Mouse (Mus musculus) intestine, embryonic 14.5 days (tissue): ENCODE data around the gene 1700020L24Rik. TPM values are rescaled to one million over a fixed set of nuclear protein-coding genes. Genes with fewer than 3 reads are reported as not detected.

Source experiments
- ATAC-seq: fragments of 200-750 bp; cut with Nextera tagmentation; replicated peaks from 2 replicates; pipeline ENCODE4 v1.8.0; 2017; ENCODE audit warnings: low read depth, moderate number of reproducible peaks, moderate TSS enrichment, moderate library complexity; ENCODE audit not compliant: low FRiP score, low TSS enrichment
- DNase-seq: peaks from one replicate; pipeline ENCODE4 v3.0.0-alpha.2; 2018; ENCODE audit warnings: low spot score
- H3K27ac ChIP-seq: fragments of 300-500 bp; sonication (generic); 2 replicates; pipeline ENCODE4 v1.5.1; 2014; ENCODE audit warnings: low read depth, mild to moderate bottlenecking, control low read depth
- H3K27me3 ChIP-seq: fragments of 300-500 bp; sonication (generic); replicated peaks from 2 replicates; pipeline ENCODE4 v1.6.1; 2014; ENCODE audit warnings: low read length, control low read depth; ENCODE audit not compliant: control insufficient read depth, insufficient read depth
- H3K36me3 ChIP-seq: fragments of 300-500 bp; sonication (generic); 2 replicates; pipeline ENCODE4 v1.6.1; 2014; ENCODE audit warnings: low read length, control low read depth; ENCODE audit not compliant: control insufficient read depth, insufficient read depth
- H3K4me1 ChIP-seq: fragments of 300-500 bp; sonication (generic); replicated peaks from 2 replicates; pipeline ENCODE4 v1.6.1; 2014; ENCODE audit warnings: low read length, control low read depth, mixed read lengths; ENCODE audit not compliant: control insufficient read depth, insufficient read depth
- H3K4me2 ChIP-seq: fragments of 300-500 bp; sonication (generic); 2 replicates; pipeline ENCODE4 v1.6.1; 2014; ENCODE audit warnings: low read length
- H3K4me3 ChIP-seq: fragments of 300-500 bp; sonication (generic); 2 replicates; pipeline ENCODE4 v1.5.1; 2014; ENCODE audit warnings: low read depth, low read length, control low read depth, mixed read lengths
- H3K9ac ChIP-seq: fragments of 300-500 bp; sonication (generic); 2 replicates; pipeline ENCODE4 v1.6.1; 2014; ENCODE audit warnings: mild to moderate bottlenecking, low read length
- H3K9me3 ChIP-seq: fragments of 300-500 bp; sonication (generic); 2 replicates; pipeline ENCODE4 v1.6.1; 2016; ENCODE audit warnings: low read length, control low read depth; ENCODE audit not compliant: control insufficient read depth
- WGBS: fragments of 180-500 bp; shearing (Covaris S2); extraction: QIAGEN DNeasy Blood & Tissue Kit; methylation state at CpG from one replicate; pipeline ENCODE4 v1.1.7; 2014; 5-methylcytosine and 5-hydroxymethylcytosine counted together
- polyA plus RNA-seq: library from polyadenylated mRNA; unstranded; fragments of >200 nt; fragmentation: Nextera tagmentation; extraction: Ambion mirVana; gene quantifications from 2 replicates; pipeline ENCODE4 v1.2.1, GENCODE M21; 2014

The 1700020L24Rik gene
- polyA plus RNA-seq, 1 experiment from 2014 or later, result 1.3 TPM

DNA sequence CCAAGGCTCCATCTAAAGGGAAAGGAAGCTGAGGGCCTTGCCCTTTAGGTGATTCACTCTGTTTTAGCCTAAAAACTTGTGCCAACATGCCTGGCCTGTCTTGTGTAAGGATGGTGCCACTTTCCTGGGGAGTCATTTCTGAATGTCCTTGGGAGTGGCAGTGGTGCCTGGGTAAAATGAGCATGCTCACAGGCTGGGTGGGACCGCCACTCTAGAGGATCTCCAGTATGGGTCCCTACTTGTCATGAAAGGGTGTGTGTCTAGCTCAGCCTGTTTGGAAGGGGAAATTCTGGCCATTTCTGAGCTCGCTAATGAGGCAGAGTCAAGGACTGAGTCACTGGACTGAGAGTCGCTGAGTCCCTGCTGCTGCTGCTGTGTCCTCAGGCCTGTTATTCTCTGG lies 18.1 kb downstream of the 1700020L24Rik start:
- WGBS, result 68% methylated on average over 3 of the region's 3 CpGs
- ATAC-seq (no peak), DNase-seq (no peak)
- Histone ChIP-seq H3K9me3 (no peaks in the 10 kb centered on the region), H3K4me1 (peaks cover 16% of the 10 kb centered on the region; the same call in 1 of the 2 replicates), H3K4me3 (no peak overlapping the region), H3K4me2 (no peak overlapping the region), H3K27ac (no peak overlapping the region), H3K27me3 (0 out of 2 replicates have a peak, but pooled peaks cover under 1% of the 10 kb centered on the region), H3K9ac (no peak overlapping the region), H3K36me3 (no peaks in the 10 kb centered on the region)

DNA sequence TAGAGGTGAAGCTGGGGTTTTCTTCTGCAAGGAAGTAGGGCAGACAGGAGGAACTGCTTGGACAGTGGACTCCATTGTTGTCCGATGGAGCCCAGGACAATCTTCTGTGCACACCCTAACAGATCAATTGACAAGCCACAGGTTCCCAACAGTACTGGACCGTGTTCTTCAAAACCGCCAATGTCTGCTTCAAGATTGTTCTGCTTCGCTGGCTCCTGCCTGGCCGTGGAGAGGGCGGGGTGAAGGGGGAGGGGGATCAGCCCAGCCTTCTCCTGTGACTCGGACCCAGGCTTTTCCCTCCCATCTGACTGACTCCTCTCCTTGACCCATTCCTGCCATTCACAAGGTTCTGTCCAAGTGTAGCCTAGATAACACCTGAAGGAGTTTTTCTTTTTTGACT lies 19.8 kb downstream of the 1700020L24Rik start:
- ATAC-seq, result no peak
- H3K36me3 ChIP-seq, result no peaks in the 10 kb centered on the region
- DNase-seq, result no peak
- peaks cover 16% of the 10 kb centered on the region; the same call in 1 of the 2 replicates for H3K4me1 ChIP-seq
- no peaks in the 10 kb centered on the region for H3K9me3 ChIP-seq
- H3K27me3 ChIP-seq, result peaks cover 9% of the 10 kb centered on the region; the same call in 1 of the 2 replicates
- H3K9ac ChIP-seq, result no peak overlapping the region
- 57% methylated on average over 7 of the region's 7 CpGs for WGBS
- no peak overlapping the region for H3K4me2 ChIP-seq
- H3K4me3 ChIP-seq, result no peak overlapping the region
- no peak overlapping the region for H3K27ac ChIP-seq

DNA sequence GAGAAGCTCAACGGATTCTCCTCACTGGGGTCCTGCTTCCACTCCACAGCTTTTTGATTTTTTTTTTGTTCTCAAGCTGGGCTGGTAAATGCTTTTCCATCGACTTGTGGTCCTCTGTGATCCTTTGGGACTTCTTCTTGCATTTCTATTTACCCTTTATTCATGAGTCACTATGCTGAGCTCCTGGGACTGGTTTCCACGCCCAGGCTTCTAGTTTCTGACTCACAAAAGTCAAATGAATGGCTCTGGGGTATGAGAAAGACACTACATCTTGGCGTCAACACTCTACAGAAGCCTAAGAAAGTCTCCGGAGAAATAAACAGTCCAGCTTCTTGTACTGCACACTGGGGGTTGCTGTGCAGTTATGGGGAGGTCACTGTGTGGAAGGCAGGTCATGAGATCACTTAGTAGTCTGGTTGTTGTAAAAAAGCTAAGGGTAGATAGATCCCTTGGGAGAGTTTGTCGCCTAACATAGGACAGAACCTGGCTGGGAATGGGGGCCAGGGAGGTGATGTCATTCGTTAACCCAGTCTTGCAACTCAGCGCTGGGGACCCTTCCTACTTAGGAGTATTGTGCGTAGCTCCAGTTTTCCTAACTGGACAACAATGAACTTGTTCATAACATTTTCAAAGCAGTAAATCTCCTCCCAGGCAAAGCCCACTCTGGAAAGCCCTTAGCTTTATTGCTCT lies 20.6 kb downstream of the 1700020L24Rik start:
- H3K4me1 ChIP-seq, result peaks cover 16% of the 10 kb centered on the region; the same call in 1 of the 2 replicates
- H3K9me3 ChIP-seq, result no peaks in the 10 kb centered on the region
- DNase-seq, result peak; percentile 58
- H3K4me3 ChIP-seq, result no peak overlapping the region
- H3K9ac ChIP-seq, result no peak overlapping the region
- H3K36me3 ChIP-seq, result no peaks in the 10 kb centered on the region
- H3K27me3 ChIP-seq, result peaks cover 11% of the 10 kb centered on the region
- no peak overlapping the region for H3K4me2 ChIP-seq
- peak overlapping the region; percentile 22; the same call in 1 of the 2 replicates for H3K27ac ChIP-seq
- ATAC-seq, result no peak
- 37% methylated on average over 9 of the region's 9 CpGs for WGBS

DNA sequence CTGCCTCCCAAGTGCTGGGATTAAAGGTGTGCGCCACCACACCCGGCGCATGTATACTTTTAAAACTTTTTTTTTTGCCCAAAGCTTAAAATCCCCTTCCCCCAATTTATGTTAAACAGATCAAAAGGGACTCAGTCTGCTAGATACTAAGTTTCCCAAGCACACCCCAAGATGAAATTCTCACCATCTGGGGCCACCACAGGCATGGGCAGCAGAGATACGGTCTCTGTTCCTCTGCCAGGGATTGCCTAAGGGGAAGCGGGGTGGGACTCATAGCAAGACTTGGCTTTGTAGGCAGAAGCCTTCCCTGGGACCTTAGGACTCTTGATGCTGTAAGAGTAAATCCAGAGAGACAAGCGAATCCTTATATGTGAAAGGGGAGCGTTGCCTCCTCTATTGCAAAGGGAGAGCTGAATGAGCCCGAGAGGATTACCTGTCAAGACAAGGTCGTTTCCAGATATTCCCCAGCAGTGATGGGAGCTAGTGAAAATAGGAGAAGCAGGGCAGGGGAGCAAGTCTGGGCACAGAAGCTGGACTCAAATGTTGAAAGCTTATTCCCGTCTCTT lies 24.1 kb downstream of the 1700020L24Rik start:
- ATAC-seq, result no peak
- no peaks in the 10 kb centered on the region for H3K36me3 ChIP-seq
- DNase-seq, result no peak
- peaks cover 8% of the 10 kb centered on the region; the same call in 1 of the 2 replicates for H3K4me1 ChIP-seq
- no peak overlapping the region for H3K4me3 ChIP-seq
- H3K27me3 ChIP-seq, result peaks cover 27% of the 10 kb centered on the region
- no peaks in the 10 kb centered on the region for H3K9me3 ChIP-seq
- H3K4me2 ChIP-seq, result no peak overlapping the region
- H3K9ac ChIP-seq, result no peak overlapping the region
- H3K27ac ChIP-seq, result no peak overlapping the region
- WGBS, result 72% methylated on average over 10 of the region's 10 CpGs

DNA sequence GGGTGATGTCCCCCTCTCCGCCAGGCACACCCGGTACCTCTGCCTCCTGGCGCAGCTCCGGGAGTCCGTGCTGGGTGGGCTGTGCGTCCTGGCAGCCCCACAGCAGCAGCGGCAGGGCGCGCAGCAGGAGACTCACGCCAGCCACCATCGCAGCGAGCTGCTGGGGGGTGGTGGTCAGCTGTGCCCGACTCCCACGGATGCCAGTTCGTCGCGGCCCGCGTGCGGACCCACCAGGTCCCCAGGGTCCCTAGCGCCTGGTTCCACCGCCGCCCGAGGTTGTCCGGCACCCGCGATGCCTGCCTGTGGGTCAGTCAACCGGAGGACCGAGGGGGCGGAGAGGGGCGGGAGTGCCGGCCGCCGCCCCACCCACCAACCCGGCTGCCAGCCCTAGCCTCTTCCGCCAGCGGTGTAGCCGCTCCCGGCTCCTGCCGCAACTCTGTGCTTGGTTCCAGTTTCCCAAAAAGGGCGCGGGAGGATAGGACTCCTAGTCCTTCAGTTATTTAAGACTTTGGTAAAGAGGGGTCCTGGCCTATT lies 25.3 kb downstream of the 1700020L24Rik start, which contains the start of gene Mmp28:
Mmp28 (minus strand) TSS at position 361 of the 534 bp plus-strand sequence.
- peak within 1 kb of the TSS; percentile 99 for H3K4me2 ChIP-seq
- under 1% methylated on average over 42 of the region's 42 CpGs for WGBS
- H3K4me1 ChIP-seq, result peaks cover 10% of the 10 kb centered on the region
- H3K36me3 ChIP-seq, result no peaks in the 10 kb centered on the region
- H3K4me3 ChIP-seq, result peak within 1 kb of the TSS; percentile 57
- DNase-seq (peak; percentile 73), ATAC-seq (peak; percentile 55; the same call in 1 of the 2 replicates)
- no peaks in the 10 kb centered on the region for H3K9me3 ChIP-seq
- peak within 1 kb of the TSS; percentile 53 for H3K9ac ChIP-seq
- peaks cover 27% of the 10 kb centered on the region for H3K27me3 ChIP-seq
- H3K27ac ChIP-seq, result no peak within 1 kb of the TSS

DNA sequence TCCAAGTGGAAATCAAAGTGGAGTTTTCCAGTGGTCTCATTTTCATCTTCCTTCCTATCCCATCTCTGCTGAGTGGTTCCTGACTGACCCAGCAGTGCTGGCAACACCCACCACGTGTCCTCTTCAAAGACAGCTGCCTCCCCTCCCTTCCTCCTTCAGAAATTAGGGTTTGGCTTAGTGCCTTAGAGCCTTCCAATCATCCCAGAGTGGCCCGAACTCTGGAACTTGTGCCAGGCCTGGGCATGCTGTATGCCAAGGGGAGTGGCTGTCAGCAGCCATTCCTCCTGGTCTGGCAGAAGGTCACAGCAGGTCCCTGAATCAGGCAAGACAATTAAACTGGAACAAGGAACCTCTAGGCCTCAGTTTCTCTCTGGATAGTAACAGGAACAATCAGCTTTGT lies 28.5 kb downstream of the 1700020L24Rik start:
- no peak overlapping the region for H3K4me2 ChIP-seq
- no peaks in the 10 kb centered on the region for H3K36me3 ChIP-seq
- DNase-seq (no peak), ATAC-seq (no peak)
- H3K4me3 ChIP-seq, result no peak overlapping the region
- no peak overlapping the region for H3K27ac ChIP-seq
- H3K4me1 ChIP-seq, result peaks cover 8% of the 10 kb centered on the region; the same call in 1 of the 2 replicates
- 33% methylated on average over 2 of the region's 2 CpGs for WGBS
- H3K9me3 ChIP-seq, result no peaks in the 10 kb centered on the region
- H3K9ac ChIP-seq, result no peak overlapping the region
- H3K27me3 ChIP-seq, result peaks cover 23% of the 10 kb centered on the region

DNA sequence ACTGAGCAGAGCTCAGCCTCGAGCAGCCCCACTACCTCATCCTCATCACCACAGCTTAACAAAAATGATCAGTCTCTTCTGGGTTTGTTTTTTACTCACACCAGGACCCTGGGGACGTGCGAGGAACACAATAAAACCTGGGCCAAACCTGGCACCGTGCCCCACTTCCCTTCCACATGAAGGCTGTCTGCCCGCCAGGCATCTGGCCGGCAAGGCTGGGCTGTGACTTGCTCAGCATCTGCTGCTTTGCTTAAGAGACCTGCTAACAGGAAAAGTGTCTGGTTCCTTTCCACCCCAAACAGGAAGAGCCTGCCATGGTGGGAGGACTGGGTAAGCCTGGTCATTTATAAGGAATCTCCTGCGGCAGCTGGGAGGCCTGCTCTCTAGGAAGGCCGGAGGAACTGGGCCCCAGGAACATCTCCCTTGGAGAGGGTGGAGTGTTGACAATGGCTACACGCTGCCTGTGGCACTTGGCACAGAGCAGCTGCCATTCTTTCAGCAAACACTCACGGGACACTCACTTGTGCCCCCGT lies 29.7 kb downstream of the 1700020L24Rik start:
- Histone ChIP-seq H3K9me3 (no peaks in the 10 kb centered on the region), H3K27me3 (peaks cover 18% of the 10 kb centered on the region), H3K27ac (peak overlapping the region; percentile 47; the same call in 1 of the 2 replicates), H3K4me1 (peaks cover 13% of the 10 kb centered on the region; the same call in 1 of the 2 replicates), H3K9ac (no peak overlapping the region), H3K4me2 (no peak overlapping the region), H3K4me3 (no peak overlapping the region), H3K36me3 (no peaks in the 10 kb centered on the region)
- no peak for ATAC-seq
- peak; percentile 52 for DNase-seq
- 40% methylated on average over 11 of the region's 11 CpGs for WGBS

DNA sequence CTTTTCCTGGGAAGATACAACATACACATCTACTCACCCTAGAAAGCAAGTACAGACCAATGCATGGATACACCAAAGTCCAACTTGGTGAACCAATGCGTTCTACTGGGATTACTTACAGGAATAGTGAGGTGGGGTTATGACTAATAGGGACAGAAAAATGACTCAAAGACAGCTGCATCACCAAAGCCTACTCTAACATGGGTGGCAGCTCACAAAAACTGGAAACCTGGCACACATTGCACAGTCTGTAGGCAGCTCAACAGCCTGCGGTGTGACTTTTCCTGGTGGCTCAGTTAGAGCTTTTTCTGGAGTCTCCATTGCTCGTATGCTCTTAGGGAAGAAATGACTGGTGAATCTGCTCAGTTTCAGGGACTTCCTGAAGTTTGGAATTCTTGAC lies 31.3 kb downstream of the 1700020L24Rik start:
- Histone ChIP-seq H3K9me3 (no peaks in the 10 kb centered on the region), H3K4me3 (no peak overlapping the region), H3K27me3 (peaks cover 9% of the 10 kb centered on the region), H3K4me1 (peaks cover 14% of the 10 kb centered on the region; the same call in 1 of the 2 replicates), H3K27ac (no peak overlapping the region), H3K9ac (no peak overlapping the region), H3K4me2 (no peak overlapping the region), H3K36me3 (no peaks in the 10 kb centered on the region)
- 91% methylated on average over 3 of the region's 3 CpGs for WGBS
- DNase-seq (no peak), ATAC-seq (no peak)
